Comparison of ENCODE assay signal across 27 mouse cellular contexts in the genomic region with DNA sequence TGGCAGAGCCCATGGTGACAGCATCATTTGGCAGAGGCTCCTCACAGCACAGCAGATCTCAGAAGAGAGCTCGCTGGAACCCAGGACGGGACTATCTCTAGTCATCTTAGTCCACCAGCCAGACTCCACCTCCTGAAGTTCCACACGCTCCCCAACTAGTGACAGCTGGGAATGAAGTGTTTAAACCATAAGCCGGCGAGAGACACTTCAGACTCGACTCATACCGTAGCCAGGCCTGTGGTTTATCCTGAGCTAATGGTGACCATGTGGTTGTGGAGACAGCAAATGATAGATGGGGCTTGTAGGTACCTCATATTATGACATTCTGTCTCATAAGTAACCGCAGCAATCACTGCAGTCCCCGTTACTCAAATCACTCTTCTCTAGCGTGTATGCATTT.
"Had no signal": no experiment of that assay in that cellular context is flagged by ENCODE, and none has a peak within 500 bp of the region (broad histone marks: within the 10 kb centered on the region; RNA-seq: fewer than 3 reads in every experiment).

No protein-coding gene starts in this region.

- H3K27ac ChIP-seq: embryonic facial prominence, embryonic 12.5 days; embryonic facial prominence, embryonic 13.5 days; embryonic facial prominence, embryonic 15.5 days; forebrain, embryonic 10.5 days; forebrain, embryonic 12.5 days; forebrain, embryonic 13.5 days; forebrain, embryonic 15.5 days; gastrocnemius, adult 2 months; heart, adult 2 months had no signal

- ATAC-seq: forebrain, embryonic 13.5 days; forebrain, embryonic 14.5 days; forebrain, embryonic 15.5 days; forebrain, embryonic 16.5 days; forebrain, postnatal 0 days had no signal

- H3K36me3 ChIP-seq: embryonic facial prominence, embryonic 12.5 days; embryonic facial prominence, embryonic 13.5 days; embryonic facial prominence, embryonic 15.5 days; forebrain, embryonic 10.5 days; forebrain, embryonic 12.5 days; forebrain, embryonic 15.5 days had no signal

- H3K4me1 ChIP-seq: embryonic facial prominence, embryonic 12.5 days; embryonic facial prominence, embryonic 15.5 days; forebrain, embryonic 10.5 days; forebrain, embryonic 12.5 days; forebrain, embryonic 13.5 days; forebrain, embryonic 15.5 days had no signal

- H3K9ac ChIP-seq: embryonic facial prominence, embryonic 12.5 days; embryonic facial prominence, embryonic 13.5 days; embryonic facial prominence, embryonic 15.5 days; forebrain, embryonic 12.5 days; forebrain, embryonic 13.5 days; forebrain, embryonic 15.5 days; forebrain, postnatal 0 days had no signal

- H3K27me3 ChIP-seq: embryonic facial prominence, embryonic 12.5 days; embryonic facial prominence, embryonic 13.5 days; embryonic facial prominence, embryonic 15.5 days; forebrain, embryonic 12.5 days; forebrain, embryonic 13.5 days; forebrain, embryonic 15.5 days had no signal

- H3K4me2 ChIP-seq: embryonic facial prominence, embryonic 12.5 days; embryonic facial prominence, embryonic 13.5 days; embryonic facial prominence, embryonic 15.5 days; forebrain, embryonic 12.5 days; forebrain, embryonic 13.5 days; forebrain, embryonic 15.5 days had no signal

- DNase-seq: cerebellum, adult 2 months; cerebellum, adult 8-10 months; cerebellum, adult 9-10 months; cerebellum, adult 9-11 months; cerebellum, postnatal 10 days; cerebellum, postnatal 14 days; cerebellum, postnatal 25 days; cerebellum, postnatal 36 days; embryo, embryonic 11 days; forebrain, postnatal 0 days; gastrocnemius, adult 2 months; gastrocnemius, postnatal 10 days; gastrocnemius, postnatal 14 days; gastrocnemius, postnatal 25 days; gastrocnemius, postnatal 36 days; heart, adult 18-20 months; heart, adult 2 months had no signal

- H3K9me3 ChIP-seq: embryonic facial prominence, embryonic 12.5 days; embryonic facial prominence, embryonic 13.5 days; embryonic facial prominence, embryonic 15.5 days; forebrain, embryonic 10.5 days; forebrain, embryonic 13.5 days; forebrain, embryonic 15.5 days had no signal

- H3K4me3 ChIP-seq: embryonic facial prominence, embryonic 12.5 days; embryonic facial prominence, embryonic 13.5 days; embryonic facial prominence, embryonic 15.5 days; erythroblast, embryonic 14.5 days; forebrain, embryonic 10.5 days; forebrain, embryonic 12.5 days; forebrain, embryonic 13.5 days; forebrain, embryonic 15.5 days; gastrocnemius, adult 2 months; heart, adult 2 months had no signal
